Mouse (Mus musculus): ENCODE data around the gene Tmem160.

The Tmem160 gene

GRCm38 (mm10) chr7:16452587-16453073, at the start of gene Tmem160:
TSS of gene Tmem160 (plus strand) at chr7:16452779.
- in situ Hi-C loops (cut with MboI, MseI), result no loop called here

GRCm38 (mm10) chr7:16402968-16403948, 49.3 kb upstream of the Tmem160 start:
- in situ Hi-C loops (cut with MboI, MseI), result no loop called here

GRCm38 (mm10) chr7:16404315-16405072, 48.1 kb upstream of the Tmem160 start:
- in situ Hi-C loops (cut with MboI, MseI), result no loop called here

- in situ Hi-C loops (cut with MboI, MseI), result no loop called here
These were observed 47.5 kb upstream of the Tmem160 start for GRCm38 (mm10) chr7:16405073-16405455.

GRCm38 (mm10) chr7:16405516-16406351, 46.8 kb upstream of the Tmem160 start:
- in situ Hi-C loops (cut with MboI, MseI), result no loop called here

- in situ Hi-C loops (cut with MboI, MseI), result no loop called here
These were observed 45.6 kb upstream of the Tmem160 start for GRCm38 (mm10) chr7:16406978-16407377.

- in situ Hi-C loops (cut with MboI, MseI), result no loop called here
These were observed 41.5 kb upstream of the Tmem160 start for GRCm38 (mm10) chr7:16411100-16411499.

- in situ Hi-C loops (cut with MboI, MseI), result no loop called here
These were observed 40.2 kb upstream of the Tmem160 start for GRCm38 (mm10) chr7:16412220-16412896.

- in situ Hi-C loops (cut with MboI, MseI), result no loop called here
These were observed 39.6 kb upstream of the Tmem160 start for GRCm38 (mm10) chr7:16412930-16413329.

GRCm38 (mm10) chr7:16415426-16415825, 37.2 kb upstream of the Tmem160 start:
- in situ Hi-C loops (cut with MboI, MseI), result no loop called here

GRCm38 (mm10) chr7:16417141-16417771, 35.3 kb upstream of the Tmem160 start:
- in situ Hi-C loops (cut with MboI, MseI), result no loop called here

- in situ Hi-C loops (cut with MboI, MseI), result no loop called here
These were observed 33.9 kb upstream of the Tmem160 start for GRCm38 (mm10) chr7:16418713-16419112.

- in situ Hi-C loops (cut with MboI, MseI), result no loop called here
These were observed 32.0 kb upstream of the Tmem160 start for GRCm38 (mm10) chr7:16420493-16421118.

- in situ Hi-C loops (cut with MboI, MseI), result no loop called here
These were observed 30.2 kb upstream of the Tmem160 start for GRCm38 (mm10) chr7:16422222-16422856.

GRCm38 (mm10) chr7:16423731-16424130, 28.8 kb upstream of the Tmem160 start:
- in situ Hi-C loops (cut with MboI, MseI), result no loop called here

GRCm38 (mm10) chr7:16425721-16426120, 26.9 kb upstream of the Tmem160 start:
- in situ Hi-C loops (cut with MboI, MseI), result no loop called here

- in situ Hi-C loops (cut with MboI, MseI), result no loop called here
These were observed 26.4 kb upstream of the Tmem160 start for GRCm38 (mm10) chr7:16426129-16426729.

- in situ Hi-C loops (cut with MboI, MseI), result no loop called here
These were observed 19.1 kb upstream of the Tmem160 start for GRCm38 (mm10) chr7:16433352-16433971.

- in situ Hi-C loops (cut with MboI, MseI), result no loop called here
These were observed 17.5 kb upstream of the Tmem160 start for GRCm38 (mm10) chr7:16435088-16435487.
